Mouse (Mus musculus) hindbrain, embryonic 13.5 days (tissue): ENCODE measurements around the gene Sh2b3. TPM values are rescaled to one million over a fixed set of nuclear protein-coding genes. Genes with fewer than 3 reads are reported as not detected.

Experiments used
- ATAC-seq: fragments of 200-750 bp; cut with Nextera tagmentation; 2 replicates; pipeline ENCODE4 v1.8.0; 2017; ENCODE audit warnings: moderate TSS enrichment; ENCODE audit not compliant: low FRiP score
- H3K27ac ChIP-seq: fragments of 300-500 bp; sonication (generic); 2 replicates; pipeline ENCODE4 v1.5.1; 2015; ENCODE audit warnings: inconsistent platforms, mild to moderate bottlenecking, moderate library complexity
- H3K27me3 ChIP-seq: fragments of 300-500 bp; sonication (generic); 2 replicates; pipeline ENCODE4 v1.6.1; 2015; ENCODE audit warnings: mild to moderate bottlenecking, inconsistent platforms
- H3K36me3 ChIP-seq: fragments of 300-500 bp; sonication (generic); 2 replicates; pipeline ENCODE4 v1.6.1; 2015; ENCODE audit warnings: mild to moderate bottlenecking, inconsistent platforms
- H3K4me1 ChIP-seq: fragments of 300-500 bp; sonication (generic); replicated peaks from 2 replicates; pipeline ENCODE4 v1.6.1; 2015; ENCODE audit warnings: inconsistent platforms
- H3K4me2 ChIP-seq: fragments of 300-500 bp; sonication (generic); 2 replicates; pipeline ENCODE4 v1.6.1; 2015; ENCODE audit warnings: inconsistent platforms, mild to moderate bottlenecking, moderate library complexity
- H3K4me3 ChIP-seq: fragments of 300-500 bp; sonication (generic); 2 replicates; pipeline ENCODE4 v1.5.1; 2015; ENCODE audit warnings: mild to moderate bottlenecking, inconsistent platforms
- H3K9ac ChIP-seq: fragments of 300-500 bp; sonication (generic); 2 replicates; pipeline ENCODE4 v1.6.1; 2015; ENCODE audit warnings: mild to moderate bottlenecking, inconsistent platforms
- H3K9me3 ChIP-seq: fragments of 300-500 bp; sonication (generic); 2 replicates; pipeline ENCODE4 v1.6.1; 2016; ENCODE audit warnings: inconsistent platforms
- WGBS: fragments of 180-500 bp; shearing (Covaris S2); methylation state at CpG from one replicate; pipeline ENCODE4 v1.1.7; 2015; 5-methylcytosine and 5-hydroxymethylcytosine counted together
- polyA plus RNA-seq: library from polyadenylated mRNA; unstranded; fragments of >200 nt; fragmentation: Nextera tagmentation; extraction: Ambion mirVana; gene quantifications from 2 replicates; pipeline ENCODE4 v1.2.1, GENCODE M21; 2015

Gene Sh2b3
- polyA plus RNA-seq, 1 experiment from 2014 or later: 6.4 TPM

DNA sequence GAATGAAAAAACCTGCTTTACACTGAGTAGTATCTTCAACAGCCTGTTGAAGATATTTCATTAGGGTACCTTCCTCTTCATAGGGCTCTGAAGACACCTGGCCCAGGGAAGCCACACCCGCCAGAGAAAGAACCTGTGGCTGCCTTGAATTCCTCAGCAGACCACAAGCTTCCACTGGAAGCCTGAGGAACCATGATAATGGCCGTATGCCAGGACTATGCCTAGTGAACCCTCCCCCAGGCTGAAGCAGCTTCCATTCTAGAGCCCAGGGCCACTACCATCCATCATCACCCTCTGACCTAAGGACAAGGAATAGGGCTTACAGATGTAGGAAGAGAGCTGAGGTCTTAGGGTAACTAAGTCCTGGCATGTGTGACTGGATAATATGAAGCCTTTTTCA is 17.3 kb downstream of the Sh2b3 start:
- Histone ChIP-seq H3K4me2 (no peak overlapping the region), H3K27me3 (no peaks in the 10 kb centered on the region), H3K9ac (no peak overlapping the region), H3K27ac (no peak overlapping the region), H3K4me3 (no peak overlapping the region), H3K4me1 (0 out of 2 replicates have a peak, but pooled peaks cover 5% of the 10 kb centered on the region), H3K36me3 (peaks cover 65% of the 10 kb centered on the region), H3K9me3 (no peaks in the 10 kb centered on the region)
- 86% methylated on average over 2 of the region's 2 CpGs for WGBS
- no peak for ATAC-seq

- H3K9me3 ChIP-seq: no peaks in the 10 kb centered on the region
- H3K27me3 ChIP-seq: no peaks in the 10 kb centered on the region
- peaks cover 68% of the 10 kb centered on the region for H3K36me3 ChIP-seq
- ATAC-seq: no peak
- WGBS: 93% methylated on average over 5 of the region's 5 CpGs
- H3K4me1 ChIP-seq: 0 out of 2 replicates have a peak, but pooled peaks cover 5% of the 10 kb centered on the region
- H3K4me2 ChIP-seq: no peak overlapping the region
- H3K9ac ChIP-seq: no peak overlapping the region
- no peak overlapping the region for H3K27ac ChIP-seq
- no peak overlapping the region for H3K4me3 ChIP-seq
Observed at GRCm38 (mm10) chr5:121819559-121819958, 17.9 kb downstream of the Sh2b3 start.

DNA sequence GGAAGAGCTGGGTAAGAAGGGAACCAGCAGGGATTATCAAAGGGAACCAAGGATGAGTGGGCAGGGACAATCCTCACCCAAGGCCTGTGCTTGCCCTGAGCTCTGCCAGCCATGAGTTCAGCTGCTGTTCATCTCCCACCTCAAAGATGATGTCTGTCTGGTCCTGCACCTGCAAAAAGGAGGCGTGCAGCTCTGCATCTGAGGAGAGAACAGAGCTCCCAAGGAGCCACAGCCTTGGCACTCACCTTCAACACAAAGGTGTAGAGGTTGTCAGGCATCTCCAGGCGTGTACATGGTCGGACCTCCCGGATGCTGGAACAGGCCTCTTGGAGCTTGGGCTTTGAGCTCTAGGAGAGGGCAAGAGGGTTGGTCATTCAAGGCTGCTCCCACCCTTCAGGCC is 18.6 kb downstream of the Sh2b3 start:
- 94% methylated on average over 4 of the region's 4 CpGs for WGBS
- Histone ChIP-seq H3K27ac (no peak overlapping the region), H3K4me3 (no peak overlapping the region), H3K4me2 (no peak overlapping the region), H3K27me3 (no peaks in the 10 kb centered on the region), H3K36me3 (peaks cover 70% of the 10 kb centered on the region), H3K9me3 (no peaks in the 10 kb centered on the region), H3K4me1 (0 out of 2 replicates have a peak, but pooled peaks cover 5% of the 10 kb centered on the region), H3K9ac (no peak overlapping the region)
- no peak for ATAC-seq

- 97% methylated on average over 7 of the region's 7 CpGs for WGBS
- H3K36me3 ChIP-seq: peaks cover 73% of the 10 kb centered on the region
- H3K4me2 ChIP-seq: no peak overlapping the region
- H3K9ac ChIP-seq: no peak overlapping the region
- H3K9me3 ChIP-seq: no peaks in the 10 kb centered on the region
- 0 out of 2 replicates have a peak, but pooled peaks cover 4% of the 10 kb centered on the region for H3K4me1 ChIP-seq
- H3K4me3 ChIP-seq: no peak overlapping the region
- H3K27me3 ChIP-seq: no peaks in the 10 kb centered on the region
- no peak for ATAC-seq
- H3K27ac ChIP-seq: no peak overlapping the region
Observed at GRCm38 (mm10) chr5:121818401-121818800, 19.0 kb downstream of the Sh2b3 start.

- no peak overlapping the region for H3K4me2 ChIP-seq
- WGBS: 91% methylated on average over 9 of the region's 9 CpGs
- H3K4me1 ChIP-seq: no peaks in the 10 kb centered on the region
- no peak overlapping the region for H3K27ac ChIP-seq
- H3K27me3 ChIP-seq: no peaks in the 10 kb centered on the region
- 0 out of 2 replicates have a peak overlapping the region, but pooled peaks have one; percentile 19 for H3K9ac ChIP-seq
- H3K9me3 ChIP-seq: no peaks in the 10 kb centered on the region
- H3K36me3 ChIP-seq: peaks cover 74% of the 10 kb centered on the region
- no peak for ATAC-seq
- H3K4me3 ChIP-seq: no peak overlapping the region
Observed at GRCm38 (mm10) chr5:121817551-121817950, 19.9 kb downstream of the Sh2b3 start.

GRCm38 (mm10) chr5:121816611-121817010 is 20.8 kb downstream of the Sh2b3 start:
- H3K4me3 ChIP-seq: no peak overlapping the region
- H3K27me3 ChIP-seq: no peaks in the 10 kb centered on the region
- no peak overlapping the region for H3K27ac ChIP-seq
- no peaks in the 10 kb centered on the region for H3K4me1 ChIP-seq
- no peaks in the 10 kb centered on the region for H3K9me3 ChIP-seq
- no peak overlapping the region for H3K4me2 ChIP-seq
- peaks cover 83% of the 10 kb centered on the region for H3K36me3 ChIP-seq
- no peak overlapping the region for H3K9ac ChIP-seq
- no peak for ATAC-seq
- 96% methylated on average over 2 of the region's 2 CpGs for WGBS

DNA sequence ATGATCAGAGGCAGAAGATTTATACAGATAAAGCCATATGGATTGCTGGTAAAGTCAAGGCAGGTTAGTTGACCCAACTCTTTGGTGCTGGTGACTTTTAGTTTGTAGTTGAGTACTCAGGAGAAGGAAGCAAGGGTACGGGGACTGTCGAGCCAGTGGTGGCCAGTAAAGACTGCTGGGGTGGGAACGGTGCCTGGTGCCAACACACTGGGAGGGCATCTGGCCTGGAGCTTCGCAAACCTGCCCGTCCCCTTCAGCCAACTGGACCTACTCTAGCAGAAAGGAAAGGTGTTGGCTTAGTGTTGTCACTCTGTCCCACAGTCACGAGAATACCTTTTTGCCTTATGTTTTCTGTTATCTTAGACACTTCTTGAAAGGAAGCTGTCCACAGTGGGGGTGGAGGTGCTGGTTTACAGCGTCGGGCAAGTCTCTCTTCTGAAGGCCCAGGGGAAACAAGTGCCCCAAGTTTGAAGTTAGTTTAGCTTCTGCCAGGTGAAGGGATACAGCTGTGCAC is 21.5 kb downstream of the Sh2b3 start:
- no peak for ATAC-seq
- no peak overlapping the region for H3K9ac ChIP-seq
- 90% methylated on average over 8 of the region's 8 CpGs for WGBS

GRCm38 (mm10) chr5:121815067-121815466 is 22.4 kb downstream of the Sh2b3 start:
- no peak overlapping the region for H3K4me2 ChIP-seq
- no peak overlapping the region for H3K27ac ChIP-seq
- H3K4me3 ChIP-seq: no peak overlapping the region
- 69% methylated on average over 3 of the region's 3 CpGs for WGBS
- ATAC-seq: no peak
- H3K4me1 ChIP-seq: no peaks in the 10 kb centered on the region
- no peaks in the 10 kb centered on the region for H3K27me3 ChIP-seq
- H3K9me3 ChIP-seq: no peaks in the 10 kb centered on the region
- H3K36me3 ChIP-seq: peaks cover 94% of the 10 kb centered on the region
- no peak overlapping the region for H3K9ac ChIP-seq

More for the DNA sequence above, 21.5 kb downstream of the Sh2b3 start:
- H3K4me2 ChIP-seq: no peak overlapping the region
- no peak overlapping the region for H3K4me3 ChIP-seq
- H3K27ac ChIP-seq: no peak overlapping the region
- H3K4me1 ChIP-seq: no peaks in the 10 kb centered on the region
- H3K9me3 ChIP-seq: no peaks in the 10 kb centered on the region
- peaks cover 90% of the 10 kb centered on the region for H3K36me3 ChIP-seq
- H3K27me3 ChIP-seq: no peaks in the 10 kb centered on the region

DNA sequence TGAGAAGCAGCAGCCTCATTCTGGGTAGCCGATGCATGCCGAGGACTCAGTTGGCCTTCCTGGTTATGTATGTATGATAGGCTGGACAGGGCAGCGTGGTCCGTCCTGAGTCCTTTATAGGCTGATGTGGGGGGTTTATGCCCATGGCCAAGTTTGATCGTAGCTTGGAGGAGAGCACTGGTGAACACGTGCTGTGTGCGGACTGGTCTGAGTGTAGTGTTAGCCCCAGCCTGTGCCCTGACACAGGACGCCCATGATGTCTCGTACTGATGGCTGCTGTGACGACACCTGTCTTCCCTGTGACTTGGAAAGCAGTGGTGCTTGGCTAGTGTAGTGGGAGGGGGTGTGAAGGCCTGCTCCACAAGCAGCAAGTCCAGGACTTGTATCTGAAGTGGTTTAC is 23.7 kb downstream of the Sh2b3 start:
- Histone ChIP-seq H3K9ac (no peak overlapping the region), H3K27me3 (no peaks in the 10 kb centered on the region), H3K4me2 (no peak overlapping the region), H3K36me3 (peaks cover 88% of the 10 kb centered on the region), H3K27ac (no peak overlapping the region), H3K9me3 (no peaks in the 10 kb centered on the region), H3K4me1 (no peaks in the 10 kb centered on the region), H3K4me3 (no peak overlapping the region)
- 95% methylated on average over 10 of the region's 10 CpGs for WGBS
- ATAC-seq: no peak

DNA sequence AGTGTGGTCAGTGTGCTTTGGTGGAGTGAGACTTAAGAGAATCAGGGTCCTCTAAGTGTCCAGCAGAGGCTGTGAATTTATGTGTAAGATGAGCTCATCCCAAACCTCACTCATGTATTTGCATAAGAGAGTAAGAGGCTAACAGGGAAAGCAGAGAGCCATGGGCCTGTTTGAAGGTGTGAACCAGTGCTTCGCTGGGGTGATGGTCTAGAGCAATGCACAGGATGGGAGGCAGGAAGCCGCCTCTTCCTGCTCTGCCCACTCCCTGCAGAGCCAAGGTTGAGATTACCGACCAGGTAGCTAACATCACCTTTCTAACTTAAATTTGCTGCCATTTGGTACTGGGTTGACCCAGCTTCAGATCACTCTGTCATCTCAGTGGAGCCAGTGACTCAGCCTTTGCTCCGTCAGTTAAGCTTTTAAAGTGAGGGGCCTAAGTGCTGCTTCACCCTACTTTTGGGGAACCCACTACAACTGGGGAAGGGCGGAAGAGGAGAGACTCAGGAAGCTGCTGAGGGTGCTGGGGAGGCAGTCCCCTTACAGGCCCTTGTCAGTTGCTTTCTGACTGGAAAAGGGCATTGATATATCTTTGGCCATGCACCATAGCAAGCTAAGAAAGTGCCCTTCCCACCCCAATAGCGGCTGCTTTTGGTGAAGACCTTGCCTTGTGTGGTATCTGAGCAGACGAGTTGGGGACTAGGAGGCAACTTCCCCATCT is 24.8 kb downstream of the Sh2b3 start:
- Histone ChIP-seq H3K36me3 (peaks cover 77% of the 10 kb centered on the region), H3K9me3 (no peaks in the 10 kb centered on the region), H3K4me2 (no peak overlapping the region), H3K27me3 (no peaks in the 10 kb centered on the region), H3K9ac (no peak overlapping the region), H3K4me3 (no peak overlapping the region), H3K4me1 (no peaks in the 10 kb centered on the region), H3K27ac (peak overlapping the region; percentile 23; the same call in 1 of the 2 replicates)
- 90% methylated on average over 7 of the region's 7 CpGs for WGBS
- ATAC-seq: no peak

- H3K9me3 ChIP-seq: no peaks in the 10 kb centered on the region
- H3K27ac ChIP-seq: peak overlapping the region; percentile 41
- 89% methylated on average over 5 of the region's 5 CpGs for WGBS
- peaks cover 66% of the 10 kb centered on the region for H3K36me3 ChIP-seq
- no peak for ATAC-seq
- H3K4me3 ChIP-seq: no peak overlapping the region
- H3K27me3 ChIP-seq: no peaks in the 10 kb centered on the region
- no peaks in the 10 kb centered on the region for H3K4me1 ChIP-seq
- H3K4me2 ChIP-seq: no peak overlapping the region
- 0 out of 2 replicates have a peak overlapping the region, but pooled peaks have one; percentile 29 for H3K9ac ChIP-seq
Observed at GRCm38 (mm10) chr5:121811485-121811931, 25.9 kb downstream of the Sh2b3 start.

GRCm38 (mm10) chr5:121810331-121811151 is 26.9 kb downstream of the Sh2b3 start:
- Histone ChIP-seq H3K36me3 (peaks cover 62% of the 10 kb centered on the region), H3K27ac (0 out of 2 replicates have a peak overlapping the region, but pooled peaks have one; percentile 15), H3K4me3 (no peak overlapping the region), H3K4me1 (no peaks in the 10 kb centered on the region), H3K27me3 (no peaks in the 10 kb centered on the region), H3K9me3 (no peaks in the 10 kb centered on the region), H3K9ac (no peak overlapping the region), H3K4me2 (no peak overlapping the region)
- 91% methylated on average over 17 of the region's 17 CpGs for WGBS
- no peak for ATAC-seq
